Mouse (Mus musculus) myocyte (in vitro differentiated cells): ENCODE data around the gene Rab3gap1. TPM values are rescaled to one million over a fixed set of nuclear protein-coding genes. Genes with fewer than 3 reads are reported as not detected.

ENCODE experiments used
- H3K27me3 ChIP-seq: one replicate; pipeline ENCODE4 v1.6.1; 2011; ENCODE audit not compliant: control insufficient read depth, insufficient read depth, insufficient read length
- H3K36me3 ChIP-seq: one replicate; pipeline ENCODE4 v1.6.1; 2011; ENCODE audit not compliant: control insufficient read depth, insufficient read depth
- H3K4me2 ChIP-seq: one replicate; pipeline ENCODE4 v1.6.1; 2011; ENCODE audit warnings: low read depth, control low read depth
- H3K4me3 ChIP-seq: one replicate; pipeline ENCODE4 v1.5.1; 2011; ENCODE audit warnings: mild to moderate bottlenecking, control low read depth, moderate library complexity
- H3K79me2 ChIP-seq: one replicate; pipeline ENCODE4 v1.6.1; 2011; ENCODE audit not compliant: control insufficient read depth, insufficient read depth
- H3ac ChIP-seq: one replicate; pipeline ENCODE4 v1.6.1; 2011; ENCODE audit not compliant: control insufficient read depth, insufficient read length
- CEBPB ChIP-seq: IDR thresholded peaks from 2 replicates; pipeline ENCODE4 v1.6.1; 2011; ENCODE audit warnings: mild to moderate bottlenecking, moderate library complexity; ENCODE audit not compliant: poor library complexity, insufficient read depth, severe bottlenecking
- E2F4 ChIP-seq: IDR thresholded peaks from one replicate; pipeline ENCODE4 v1.6.1; 2011; ENCODE audit warnings: mild to moderate bottlenecking, control low read depth, moderate library complexity; ENCODE audit not compliant: insufficient read depth
- MAX ChIP-seq: IDR thresholded peaks from one replicate; pipeline ENCODE4 v1.6.1; 2011; ENCODE audit warnings: low read depth, mild to moderate bottlenecking, control low read depth
- MYOD1 ChIP-seq, 3 experiments: IDR thresholded peaks; one replicate each; pipeline ENCODE4 v1.6.1; 2011; ENCODE audit warnings: control low read depth in 2 of 3, low read depth in 2 of 3, mild to moderate bottlenecking in 2 of 3, moderate library complexity in 1 of 3; ENCODE audit not compliant: insufficient read length in 2 of 3, control insufficient read depth in 1 of 3
- MYOG ChIP-seq, 3 experiments: IDR thresholded peaks; one replicate each; pipeline ENCODE4 v1.6.1; 2011; ENCODE audit warnings: control low read depth in 2 of 3, low read depth in 2 of 3, mild to moderate bottlenecking in 2 of 3; ENCODE audit not compliant: insufficient read length in 2 of 3, control insufficient read depth in 1 of 3, insufficient read depth in 1 of 3
- POLR2A ChIP-seq: IDR thresholded peaks from one replicate; pipeline ENCODE4 v1.6.1; 2011; ENCODE audit warnings: low read depth, mild to moderate bottlenecking, control low read depth, moderate library complexity; ENCODE audit not compliant: insufficient read length
- POLR2AphosphoS2 ChIP-seq: IDR thresholded peaks from one replicate; pipeline ENCODE4 v1.6.1; 2011; ENCODE audit warnings: low read depth, control low read depth; ENCODE audit not compliant: insufficient read length
- REST ChIP-seq: IDR thresholded peaks from one replicate; pipeline ENCODE4 v1.6.1; 2011; ENCODE audit warnings: mild to moderate bottlenecking, control low read depth, moderate library complexity; ENCODE audit not compliant: insufficient read depth, insufficient read length
- SRF ChIP-seq: IDR thresholded peaks from one replicate; pipeline ENCODE4 v1.6.1; 2011; ENCODE audit warnings: low read depth; ENCODE audit not compliant: control insufficient read depth, insufficient read length
- TCF12 ChIP-seq: IDR thresholded peaks from one replicate; pipeline ENCODE4 v1.6.1; 2011; ENCODE audit warnings: mild to moderate bottlenecking, control low read depth; ENCODE audit not compliant: poor library complexity, insufficient read depth, severe bottlenecking
- TCF3 ChIP-seq: IDR thresholded peaks from one replicate; pipeline ENCODE4 v1.6.1; 2011; ENCODE audit warnings: low read depth, control low read depth; ENCODE audit not compliant: insufficient read length
- USF1 ChIP-seq: IDR thresholded peaks from one replicate; pipeline ENCODE4 v1.6.1; 2011; ENCODE audit warnings: low read depth, mild to moderate bottlenecking, control low read depth, moderate library complexity
- polyA plus RNA-seq: library from polyadenylated mRNA; unstranded; fragments of >200 nt; fragmentation: generic; extraction: Trizol; gene quantifications from one replicate; pipeline ENCODE4 v1.2.1, GENCODE M21; 2012; ENCODE audit warnings: missing spikeins

Gene Rab3gap1
- polyA plus RNA-seq, 1 experiment, result 20.0 TPM

- TF ChIP-seq SRF (no peak), USF1 (no peak), POLR2A (no peak), MYOG (IDR thresholded peaks at IDR 0.05; ENCODE audit: control insufficient read depth in 1 of 3, insufficient read depth in 1 of 3, insufficient read length in 2 of 3, low read depth in 2 of 3) (no peak), MYOD1 (IDR thresholded peaks at IDR 0.05; ENCODE audit: control insufficient read depth in 1 of 3, insufficient read length in 2 of 3, low read depth in 2 of 3) (no peak), E2F4 (no peak), TCF3 (no peak), TCF12 (no peak), CEBPB (no peak), MAX (no peak), POLR2AphosphoS2 (no peak), REST (no peak)
- no peak overlapping the region for H3ac ChIP-seq
- H3K36me3 ChIP-seq, result peaks cover 53% of the 10 kb centered on the region
- no peak overlapping the region for H3K4me3 ChIP-seq
- H3K4me2 ChIP-seq, result no peak overlapping the region
- H3K79me2 ChIP-seq, result no peaks in the 10 kb centered on the region
- no peaks in the 10 kb centered on the region for H3K27me3 ChIP-seq
These were observed 64.8 kb downstream of the Rab3gap1 start for GRCm38 (mm10) chr1:127933405-127933804.

- TF ChIP-seq MAX (no peak), USF1 (no peak), POLR2AphosphoS2 (no peak), E2F4 (no peak), TCF12 (no peak), MYOD1 (IDR thresholded peaks at IDR 0.05; ENCODE audit: control insufficient read depth in 1 of 3, insufficient read length in 2 of 3, low read depth in 2 of 3) (no peak), CEBPB (no peak), TCF3 (no peak), POLR2A (no peak), SRF (no peak), REST (no peak), MYOG (IDR thresholded peaks at IDR 0.05; ENCODE audit: control insufficient read depth in 1 of 3, insufficient read depth in 1 of 3, insufficient read length in 2 of 3, low read depth in 2 of 3) (no peak)
- Histone ChIP-seq H3K79me2 (no peaks in the 10 kb centered on the region), H3ac (no peak overlapping the region), H3K36me3 (peaks cover 61% of the 10 kb centered on the region), H3K4me2 (no peak overlapping the region), H3K27me3 (no peaks in the 10 kb centered on the region), H3K4me3 (no peak overlapping the region)
These were observed 65.7 kb downstream of the Rab3gap1 start for GRCm38 (mm10) chr1:127934322-127934721.

GRCm38 (mm10) chr1:127937277-127937676 lies 68.7 kb downstream of the Rab3gap1 start:
- Histone ChIP-seq H3K4me3 (no peak overlapping the region), H3K4me2 (no peak overlapping the region), H3K27me3 (no peaks in the 10 kb centered on the region), H3ac (no peak overlapping the region), H3K36me3 (peaks cover 56% of the 10 kb centered on the region), H3K79me2 (no peaks in the 10 kb centered on the region)
- no peak for TF ChIP-seq CEBPB
- TF ChIP-seq MYOD1 (IDR thresholded peaks at IDR 0.05; ENCODE audit: control insufficient read depth in 1 of 3, insufficient read length in 2 of 3, low read depth in 2 of 3), result no peak
- no peak for TF ChIP-seq TCF3
- no peak for TF ChIP-seq MAX
- TF ChIP-seq REST, result no peak
- no peak for TF ChIP-seq USF1
- TF ChIP-seq TCF12, result no peak
- TF ChIP-seq POLR2AphosphoS2, result no peak
- no peak for TF ChIP-seq E2F4
- no peak for TF ChIP-seq SRF
- no peak for TF ChIP-seq POLR2A

GRCm38 (mm10) chr1:127942231-127942630 lies 73.7 kb downstream of the Rab3gap1 start:
- Histone ChIP-seq H3K4me2 (no peak overlapping the region), H3K36me3 (peaks cover 45% of the 10 kb centered on the region), H3K79me2 (no peaks in the 10 kb centered on the region), H3K27me3 (no peaks in the 10 kb centered on the region), H3K4me3 (no peak overlapping the region), H3ac (no peak overlapping the region)
- no peak for TF ChIP-seq MYOG (IDR thresholded peaks at IDR 0.05; ENCODE audit: control insufficient read depth in 1 of 3, insufficient read depth in 1 of 3, insufficient read length in 2 of 3, low read depth in 2 of 3)
- TF ChIP-seq POLR2AphosphoS2, result no peak
- no peak for TF ChIP-seq POLR2A
- no peak for TF ChIP-seq TCF12
- TF ChIP-seq SRF, result no peak
- TF ChIP-seq MYOD1 (IDR thresholded peaks at IDR 0.05; ENCODE audit: control insufficient read depth in 1 of 3, insufficient read length in 2 of 3, low read depth in 2 of 3), result no peak
- TF ChIP-seq USF1, result no peak
- TF ChIP-seq MAX, result no peak
- no peak for TF ChIP-seq E2F4
- no peak for TF ChIP-seq TCF3
- TF ChIP-seq CEBPB, result no peak
- no peak for TF ChIP-seq REST

GRCm38 (mm10) chr1:127943516-127943915 lies 74.9 kb downstream of the Rab3gap1 start:
- Histone ChIP-seq H3K27me3 (no peaks in the 10 kb centered on the region), H3K4me3 (no peak overlapping the region)
- TF ChIP-seq MYOG (IDR thresholded peaks at IDR 0.05; ENCODE audit: control insufficient read depth in 1 of 3, insufficient read depth in 1 of 3, insufficient read length in 2 of 3, low read depth in 2 of 3) (no peak), REST (no peak), USF1 (no peak), CEBPB (no peak), MYOD1 (IDR thresholded peaks at IDR 0.05; ENCODE audit: control insufficient read depth in 1 of 3, insufficient read length in 2 of 3, low read depth in 2 of 3) (no peak), E2F4 (no peak), POLR2AphosphoS2 (no peak)

More at GRCm38 (mm10) chr1:127943516-127943915, 74.9 kb downstream of the Rab3gap1 start:
- Histone ChIP-seq H3K36me3 (peaks cover 37% of the 10 kb centered on the region), H3K79me2 (no peaks in the 10 kb centered on the region), H3ac (no peak overlapping the region), H3K4me2 (no peak overlapping the region)
